Mouse (Mus musculus) erythroid progenitor cell, adult 5-6 weeks (primary cell): ENCODE data around the gene Tgoln1. TPM values are rescaled to one million over a fixed set of nuclear protein-coding genes. Genes with fewer than 3 reads are reported as not detected.

Source experiments
- ATAC-seq: replicated peaks from 2 replicates; pipeline ENCODE4 v1.8.0; 2016; ENCODE audit warnings: moderate number of reproducible peaks, mild to moderate bottlenecking, moderate TSS enrichment, inconsistent platforms; ENCODE audit not compliant: poor library complexity, low FRiP score, severe bottlenecking
- total RNA-seq, 2 experiments: library from RNA; stranded (forward) in 1 of 2; stranded (reverse) in 1 of 2; fragments of 150-400 nt in 1 of 2; fragments of 186-747, 209-891 nt in 1 of 2; gene quantifications; 2 replicates each; pipeline versions ENCODE4 v1.2.3 to v1.2.4; 2015 to 2017; ENCODE audit warnings: low replicate concordance in 2 of 2

Gene Tgoln1
- total RNA-seq, 2 experiments from 2014 or later: 14.7 to 21.9 TPM

DNA sequence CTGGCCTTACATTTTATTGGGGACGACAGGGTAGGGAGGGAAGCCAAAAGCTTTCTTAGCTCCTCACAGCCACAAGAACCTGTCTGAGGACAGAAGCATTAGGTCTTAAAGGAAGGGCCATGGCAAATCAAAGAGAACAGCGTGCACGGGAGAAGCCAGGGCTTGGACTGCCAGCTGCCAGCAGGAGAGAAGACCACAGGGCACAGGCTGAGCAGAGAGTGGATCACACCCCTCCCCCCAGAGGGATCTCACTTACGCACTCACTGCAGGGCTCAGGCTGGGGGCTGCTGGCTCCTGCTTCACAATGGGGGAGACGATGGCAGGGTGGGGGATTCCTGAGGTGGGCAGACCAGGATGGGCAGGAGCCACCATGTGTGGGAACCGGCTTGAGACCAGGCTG is 14.9 kb upstream of the Tgoln1 start:
- no peak for ATAC-seq

DNA sequence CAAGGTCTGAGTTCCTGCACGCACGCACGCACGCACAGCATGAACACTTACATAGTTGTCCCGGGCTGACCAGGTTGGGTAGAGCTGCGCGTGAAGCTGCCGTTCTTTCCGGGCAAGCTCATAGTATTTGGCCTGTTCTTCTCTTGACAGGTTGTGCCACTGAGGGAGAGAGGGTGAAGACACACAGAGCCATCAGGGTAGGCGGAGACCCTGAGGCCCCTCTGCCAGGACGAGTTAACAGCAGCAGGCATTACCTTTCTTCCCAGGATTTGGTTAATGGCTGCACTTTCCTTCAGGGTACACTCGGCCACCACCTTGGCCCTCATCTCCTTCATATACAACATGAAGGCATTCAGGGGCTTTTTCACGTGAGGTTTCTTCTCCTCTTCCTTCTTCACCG is 14.2 kb upstream of the Tgoln1 start:
- no peak for ATAC-seq

DNA sequence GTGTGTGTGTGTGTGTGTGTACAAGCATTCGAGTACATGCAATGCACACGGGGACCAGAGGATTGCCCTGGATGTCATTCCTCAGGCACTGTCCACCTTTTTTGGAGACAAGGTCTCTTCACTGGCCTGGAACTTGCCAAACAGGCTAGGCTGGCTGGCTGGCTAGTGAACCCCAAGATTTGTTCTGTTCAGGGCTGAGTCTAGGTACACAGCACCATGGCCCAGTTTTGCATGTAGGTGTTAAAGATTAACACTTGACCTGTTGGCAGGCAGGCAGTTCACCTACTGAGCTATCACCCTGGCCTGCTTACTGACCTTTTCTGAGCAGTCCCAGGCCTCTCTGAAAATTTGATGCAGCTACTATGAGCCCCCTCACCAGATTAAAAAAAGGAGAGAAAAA is 13.6 kb upstream of the Tgoln1 start:
- ATAC-seq: no peak

DNA sequence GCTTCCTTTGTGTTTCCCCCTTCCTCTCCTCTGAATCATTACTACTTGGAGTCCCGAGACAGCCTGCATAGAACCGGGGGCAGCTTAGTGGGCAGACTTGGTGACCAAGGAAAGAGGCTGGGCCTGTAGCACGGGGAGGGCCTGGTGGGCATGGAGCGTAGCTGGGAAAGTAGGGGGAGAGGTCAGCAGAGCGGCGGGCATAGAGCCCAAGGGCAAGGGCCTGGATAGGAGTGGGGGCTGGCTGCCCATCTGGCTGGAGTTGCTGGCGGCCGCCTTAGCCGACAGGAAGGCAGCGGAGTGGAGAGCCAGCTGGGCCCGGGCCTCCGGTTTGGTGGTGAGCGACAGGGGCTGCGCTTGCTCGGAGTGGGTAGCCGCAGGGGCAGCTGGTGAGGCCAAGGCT is 10.5 kb upstream of the Tgoln1 start:
- no peak for ATAC-seq

DNA sequence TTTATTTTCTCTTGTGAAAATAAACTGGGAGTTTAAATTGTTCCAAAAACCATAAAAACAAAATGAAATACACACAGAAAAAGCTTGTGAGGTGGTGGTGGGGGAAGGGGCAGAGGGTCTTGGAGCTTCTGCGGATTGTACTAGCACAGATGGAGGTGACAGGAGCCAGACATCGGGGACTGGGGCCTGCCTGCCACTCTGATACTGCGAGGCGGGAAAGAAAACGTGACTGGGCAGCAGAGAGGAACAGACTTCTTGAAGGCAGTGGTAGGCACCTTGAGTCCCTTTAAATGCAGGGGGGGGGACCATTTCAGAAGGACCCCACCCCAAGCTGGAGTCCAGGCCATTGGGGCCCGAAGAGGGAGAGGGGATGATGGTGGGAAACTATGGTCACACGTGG is 9.6 kb upstream of the Tgoln1 start:
- no peak for ATAC-seq

DNA sequence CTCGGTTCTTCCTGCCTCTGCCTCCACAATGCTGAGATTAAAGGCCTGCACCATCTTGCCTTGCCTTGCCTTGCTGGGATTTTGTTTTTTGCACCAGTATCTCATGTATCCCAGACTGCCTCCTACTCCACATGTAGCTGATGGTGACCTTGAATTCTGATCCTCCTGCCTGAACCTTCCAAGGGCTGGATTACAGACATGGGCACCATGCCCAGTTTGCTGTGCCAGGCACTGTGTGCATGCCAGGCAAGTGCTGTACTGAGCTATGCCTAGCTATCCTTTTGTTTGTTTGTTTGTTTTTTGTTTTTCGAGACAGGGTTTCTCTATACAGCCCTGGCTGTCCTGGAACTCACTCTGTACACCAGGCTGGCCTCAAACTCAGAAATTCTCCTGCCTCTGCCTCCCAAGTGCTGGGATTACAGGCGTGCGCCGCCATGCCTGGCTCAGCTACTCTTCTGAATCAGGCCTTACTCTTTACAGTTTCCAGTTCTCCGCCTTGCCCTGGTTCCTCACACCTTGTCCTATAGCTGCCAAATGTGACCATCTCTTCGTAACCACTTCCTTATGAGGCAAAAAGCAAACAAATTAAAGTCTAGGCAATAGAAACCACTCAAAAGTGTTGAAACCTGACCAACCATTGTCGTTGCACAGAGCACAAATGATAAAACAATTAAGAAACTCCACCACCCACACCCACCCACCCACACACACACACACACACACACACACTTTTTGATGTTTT is 7.0 kb upstream of the Tgoln1 start:
- ATAC-seq: no peak

DNA sequence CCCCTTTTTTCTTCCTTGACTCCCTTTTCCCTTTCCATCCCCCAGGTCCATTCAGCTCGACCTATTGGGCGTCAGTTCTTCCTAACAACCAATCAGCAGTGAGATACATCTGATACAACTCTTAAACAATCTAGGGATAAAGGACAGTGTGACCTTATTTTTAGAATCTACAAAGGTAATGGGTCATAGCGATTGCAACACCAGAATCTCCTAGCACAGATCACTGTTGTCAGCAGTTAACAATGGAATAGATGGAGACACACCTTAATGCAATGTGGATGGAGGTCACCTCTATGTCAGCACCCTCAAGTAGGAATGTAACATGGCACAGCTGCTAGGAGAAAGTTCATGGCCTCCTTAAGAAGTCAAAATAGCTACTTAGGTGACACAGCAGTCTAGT is 6.1 kb upstream of the Tgoln1 start:
- ATAC-seq: no peak

DNA sequence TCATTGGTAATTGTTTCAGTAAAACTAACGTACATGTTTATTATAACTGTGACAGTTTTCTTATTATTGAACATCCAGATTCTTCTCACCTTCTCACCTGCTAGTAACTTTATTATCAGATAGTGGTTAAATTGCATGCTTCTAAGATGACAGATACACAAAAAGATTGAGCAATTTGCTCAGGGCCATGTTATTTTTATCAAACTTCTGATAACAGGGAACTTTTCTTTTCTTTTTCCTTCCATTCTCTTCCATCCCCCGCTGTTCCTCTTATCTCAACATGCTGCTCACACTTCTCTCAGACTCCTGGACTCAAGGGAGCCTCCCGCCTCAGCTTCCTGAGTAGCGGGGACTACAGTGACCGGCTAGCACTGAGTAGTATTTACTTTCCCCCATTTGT is 4.1 kb upstream of the Tgoln1 start:
- no peak for ATAC-seq

DNA sequence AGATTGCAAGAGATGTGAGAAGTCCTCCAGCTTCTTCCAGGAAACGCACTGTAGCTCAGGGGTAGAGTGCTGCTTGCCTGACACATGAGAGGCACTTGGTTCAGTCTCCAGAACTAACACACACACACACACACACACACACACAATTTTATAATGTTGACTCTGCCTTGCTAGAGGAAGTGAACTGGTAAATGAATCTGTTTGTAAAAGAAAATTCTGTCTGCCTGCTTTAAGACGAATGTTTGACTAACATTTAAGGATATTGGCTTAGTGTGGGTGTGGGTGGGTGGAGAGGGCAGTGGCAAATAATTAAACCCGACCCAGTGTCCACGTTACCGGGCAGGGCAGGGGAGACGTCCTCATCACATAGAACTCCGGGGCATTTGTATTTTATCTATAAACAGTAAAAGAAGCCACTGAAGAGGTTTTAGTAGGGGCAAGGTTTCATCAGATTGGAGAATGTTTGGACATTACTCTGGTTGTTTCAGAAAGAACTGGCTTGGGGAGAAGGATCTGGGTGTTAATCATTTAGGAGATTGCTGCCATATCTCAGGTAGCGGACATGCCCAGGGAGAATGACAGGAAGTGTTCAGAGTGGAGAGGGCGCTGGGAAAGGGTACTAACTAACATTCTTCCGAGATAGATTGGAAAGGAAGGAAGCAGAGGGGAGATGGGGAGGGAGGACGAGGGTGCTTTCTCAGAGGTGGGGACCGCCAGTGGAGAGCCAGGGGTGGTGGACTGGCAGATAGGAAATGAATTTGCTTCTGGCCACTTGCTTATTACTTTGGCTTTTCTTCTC is 3.1 kb upstream of the Tgoln1 start:
- ATAC-seq: no peak

DNA sequence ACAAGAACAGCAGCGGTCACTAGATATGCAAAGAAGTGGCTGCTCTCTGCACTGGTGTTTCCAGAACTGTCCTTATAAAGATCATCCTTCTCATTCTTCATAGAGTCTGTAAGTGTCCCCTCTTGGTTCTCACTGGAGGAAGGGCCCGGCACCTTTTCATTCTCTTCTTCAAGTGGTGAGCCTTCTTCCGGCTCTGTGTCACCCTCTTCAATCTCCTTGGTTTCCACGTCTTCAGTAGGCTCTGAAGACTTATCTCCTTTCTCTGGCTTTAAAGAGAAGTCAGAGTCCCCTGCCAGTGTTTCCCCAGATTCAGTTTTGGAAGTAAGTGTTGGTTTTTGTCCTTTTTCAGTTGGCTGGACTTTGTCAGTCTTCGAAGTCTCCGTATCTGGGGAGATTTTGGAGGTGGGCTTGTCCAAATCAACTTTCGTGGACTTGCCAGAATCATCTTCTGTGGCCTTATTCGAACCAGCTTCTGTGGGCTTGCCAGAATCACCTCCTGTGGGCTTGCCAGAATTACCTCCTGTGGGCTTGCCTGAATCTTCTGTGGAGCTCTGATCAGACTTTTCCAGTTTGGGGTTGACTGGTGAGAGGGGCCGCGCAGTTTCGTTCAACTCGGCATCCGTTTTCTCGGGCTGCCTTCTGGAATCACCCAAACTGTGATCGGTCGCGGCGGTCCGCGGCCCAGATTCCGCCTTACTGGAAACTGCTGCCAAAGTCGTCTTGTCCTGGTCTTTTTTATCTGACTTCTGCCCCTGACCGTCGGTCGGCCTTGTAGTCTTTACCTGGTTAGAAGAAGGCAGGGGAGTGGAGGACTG is 1.0 kb downstream of the Tgoln1 start:
- ATAC-seq: peak; percentile 21

DNA sequence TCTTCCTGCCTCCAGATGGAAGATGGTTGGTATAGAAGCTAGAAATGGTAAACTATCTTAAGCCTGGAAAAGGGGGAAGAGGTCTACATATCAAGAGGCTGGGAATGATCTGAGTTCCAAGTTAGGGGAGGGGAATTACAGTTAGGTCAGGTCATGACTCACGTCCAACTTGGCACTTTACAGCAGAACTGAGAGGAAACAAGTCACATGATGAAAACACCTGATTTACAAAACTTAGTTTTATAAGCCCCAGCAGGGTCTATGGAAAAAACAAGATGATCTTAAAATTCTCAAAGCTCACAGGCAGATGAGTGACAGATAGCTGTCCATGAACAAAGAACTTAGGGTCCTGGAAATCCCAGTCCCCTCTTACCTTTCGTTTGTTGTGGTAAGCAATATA is 1.6 kb downstream of the Tgoln1 start:
- ATAC-seq: no peak

DNA sequence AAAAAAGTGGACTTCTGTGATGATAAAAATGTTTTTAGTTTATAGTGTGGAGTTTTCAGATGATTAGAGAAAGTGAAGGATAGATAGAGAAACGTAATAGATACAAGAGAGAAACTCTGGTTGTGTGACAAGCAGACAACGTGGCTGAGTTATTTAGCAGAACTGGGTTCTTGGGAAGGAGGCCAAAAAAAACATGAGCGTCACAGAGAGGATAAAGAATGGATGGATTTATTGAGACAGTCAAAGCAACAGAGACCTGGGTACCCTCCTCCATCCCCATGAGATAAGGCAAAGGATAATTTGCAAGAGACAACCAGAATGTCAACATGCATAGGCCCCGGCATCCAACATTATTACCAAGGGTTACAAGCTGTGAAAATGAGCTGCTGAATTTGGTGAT is 6.5 kb downstream of the Tgoln1 start:
- ATAC-seq: no peak

DNA sequence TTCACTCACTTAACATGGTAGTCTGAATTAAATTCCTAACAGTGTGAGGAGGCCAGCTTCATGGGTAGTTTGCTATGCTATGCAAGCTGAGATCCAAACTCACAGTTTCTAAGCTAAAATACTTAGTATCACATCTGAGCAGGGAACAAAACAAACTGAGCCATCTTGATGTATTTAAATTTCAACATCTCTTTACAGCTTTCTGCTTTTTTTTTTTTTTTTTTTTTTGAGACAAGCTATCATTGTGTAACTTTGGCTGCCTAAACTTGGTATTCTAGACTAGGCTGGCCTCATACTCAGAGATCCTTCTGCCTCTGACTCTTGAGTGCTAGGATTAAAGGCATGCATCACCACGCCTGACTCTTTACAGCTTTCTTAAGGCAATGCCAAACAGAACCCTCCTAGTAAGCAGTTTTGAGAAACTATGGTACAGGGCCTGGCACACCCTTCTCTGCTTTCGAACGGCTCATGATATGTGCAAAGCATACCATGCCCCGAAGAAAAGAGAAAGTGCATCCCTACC is 8.1 kb downstream of the Tgoln1 start:
- ATAC-seq: no peak

DNA sequence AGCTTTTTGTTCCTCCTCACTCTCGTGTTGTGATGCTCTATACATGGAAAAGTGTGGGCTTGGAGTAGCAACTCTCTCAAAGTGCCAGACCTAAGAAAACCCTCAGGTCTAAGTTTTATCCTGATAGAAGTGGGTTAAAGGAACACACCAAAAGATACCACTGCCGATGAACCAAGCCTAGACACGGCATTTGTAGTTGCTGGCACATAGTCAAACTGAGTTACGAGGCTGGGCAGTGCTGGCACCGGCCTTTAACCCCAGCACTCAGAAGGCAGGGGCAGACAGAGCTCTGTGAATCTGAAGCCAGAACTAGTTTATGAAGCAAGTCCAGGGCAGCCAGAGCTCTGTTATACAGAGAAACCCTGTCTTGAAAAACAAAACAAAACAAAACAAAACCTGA is 9.1 kb downstream of the Tgoln1 start:
- ATAC-seq: no peak

DNA sequence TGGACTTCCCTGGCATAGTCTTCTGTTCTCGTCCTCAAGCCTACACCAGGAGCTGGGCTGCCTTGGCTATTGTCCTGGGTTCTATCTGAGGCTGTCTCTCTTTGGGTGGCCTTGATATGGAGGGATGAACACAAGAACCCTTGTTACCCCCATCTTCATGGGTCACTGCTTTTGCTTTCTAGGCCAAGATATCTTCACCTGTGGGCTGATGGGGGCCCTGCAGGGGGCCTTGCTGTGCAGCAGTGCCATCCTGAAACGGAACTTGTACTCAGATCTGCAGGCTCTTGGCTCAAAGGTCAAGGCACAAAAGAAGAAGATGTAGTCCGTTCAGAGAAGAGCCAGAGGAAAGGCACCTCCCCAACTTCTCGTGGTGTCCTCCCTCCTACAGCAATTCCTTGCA is 9.7 kb downstream of the Tgoln1 start:
- ATAC-seq: no peak

DNA sequence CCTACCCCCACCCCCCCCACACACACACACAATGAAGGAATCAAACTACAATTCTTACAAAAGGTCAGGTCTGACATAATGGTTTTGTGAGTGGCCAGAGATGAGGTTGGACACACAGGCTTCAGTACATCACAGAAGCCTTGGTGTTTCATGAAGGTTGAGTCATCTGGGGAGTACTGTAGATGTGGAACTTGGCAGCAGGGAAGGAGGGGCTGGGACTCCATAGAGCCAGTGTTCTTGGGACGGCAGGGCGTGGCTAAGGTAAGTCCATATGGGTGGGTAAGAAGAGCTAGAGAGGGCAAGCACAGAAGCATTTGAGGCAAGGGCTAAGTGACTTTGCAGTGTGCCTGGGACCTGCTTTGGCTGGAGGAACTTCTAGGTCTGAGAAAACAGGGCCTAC is 12.7 kb downstream of the Tgoln1 start:
- ATAC-seq: no peak

DNA sequence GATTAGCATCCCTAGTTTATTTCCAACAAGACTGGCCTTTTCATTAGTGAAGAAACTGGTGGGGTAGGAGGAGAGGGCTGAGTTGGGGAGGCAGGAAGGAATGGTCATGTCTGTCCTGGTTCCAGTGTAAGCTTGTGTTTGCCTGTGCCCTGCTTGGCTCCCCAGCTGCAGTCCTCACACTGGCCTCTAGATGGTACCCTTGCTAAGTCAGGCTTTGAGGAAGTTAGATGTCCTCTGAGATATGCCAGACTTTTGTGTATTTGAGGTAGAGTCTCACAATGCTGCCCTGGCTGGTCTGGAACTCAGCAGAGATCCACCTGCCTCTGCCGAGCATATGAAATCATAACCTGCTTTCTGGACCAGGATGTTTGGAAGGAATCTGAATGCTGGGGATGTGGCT is 15.1 kb downstream of the Tgoln1 start:
- 0 out of 2 replicates have a peak, but pooled peaks have one; percentile 46 for ATAC-seq

DNA sequence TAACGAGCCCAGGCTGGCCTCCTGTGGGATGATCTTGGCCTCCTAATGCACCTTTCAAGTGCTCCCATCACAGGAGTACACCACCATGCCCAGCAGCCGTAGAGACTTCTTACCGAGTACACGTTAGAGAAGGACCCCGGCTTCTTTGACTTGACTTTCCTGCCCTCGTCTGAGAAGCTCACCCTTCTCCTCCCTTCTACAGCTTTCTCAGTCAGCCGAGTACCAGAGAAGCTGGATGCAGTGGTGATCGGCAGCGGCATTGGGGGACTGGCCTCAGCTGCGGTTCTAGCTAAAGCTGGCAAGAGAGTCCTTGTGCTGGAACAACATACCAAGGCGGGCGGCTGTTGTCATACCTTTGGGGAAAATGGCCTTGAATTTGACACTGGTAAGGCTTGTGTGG is 16.0 kb downstream of the Tgoln1 start:
- ATAC-seq: no peak

DNA sequence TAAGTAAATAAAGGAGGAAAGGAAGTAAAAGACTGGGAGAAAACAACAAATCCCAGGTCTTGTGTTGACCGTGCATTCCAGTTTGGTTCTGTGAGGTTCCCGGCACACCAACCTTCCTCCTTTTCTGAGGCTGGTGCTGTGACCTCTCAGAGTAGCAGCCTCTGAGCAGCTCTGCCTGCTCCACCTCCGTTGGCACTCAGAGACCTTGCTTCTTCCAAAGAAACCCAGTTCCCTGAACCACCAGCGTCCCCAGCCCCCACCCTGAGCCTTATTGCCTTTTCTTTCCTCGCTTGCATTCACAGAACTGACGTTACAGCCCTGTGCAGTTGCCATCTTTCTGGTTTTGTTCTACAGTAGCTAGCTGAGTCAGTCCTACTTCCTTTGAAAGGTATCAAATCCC is 16.6 kb downstream of the Tgoln1 start:
- ATAC-seq: no peak

DNA sequence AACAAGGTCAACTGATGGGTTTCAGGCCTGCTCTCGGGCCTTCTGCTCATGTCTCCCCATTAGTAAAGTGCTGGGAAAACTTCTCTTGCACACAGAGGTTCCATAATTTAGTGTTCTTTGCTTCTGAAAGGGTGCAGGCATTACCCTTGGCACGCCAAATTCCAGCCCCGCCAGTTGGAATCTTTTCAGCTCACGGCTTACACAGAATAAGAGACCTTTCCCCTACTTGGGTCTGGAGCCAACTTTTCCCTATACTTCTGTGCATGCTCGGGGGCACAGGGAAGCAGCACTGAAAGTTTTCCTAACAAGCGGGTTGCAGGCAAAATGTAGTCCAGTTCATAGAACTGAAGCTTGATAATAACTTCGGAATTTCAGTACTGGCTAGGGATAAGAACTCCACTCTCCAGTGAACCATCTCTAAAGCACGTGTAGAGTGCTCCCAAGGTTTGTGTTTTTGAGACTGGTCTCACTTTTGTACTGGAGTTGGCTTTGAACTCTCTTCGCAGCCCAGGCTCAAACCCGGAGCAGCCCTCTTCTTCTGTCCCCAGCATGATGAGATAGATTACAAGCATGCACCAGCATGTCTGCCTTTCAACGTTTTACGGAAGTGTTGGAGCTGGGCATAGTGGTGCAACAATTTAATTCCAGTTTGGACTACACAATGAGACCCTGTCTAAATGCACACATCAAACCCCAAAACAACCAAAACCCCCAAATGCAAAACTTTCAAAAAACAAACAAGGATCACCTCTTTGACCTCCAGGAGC is 17.8 kb downstream of the Tgoln1 start:
- no peak; the same call in 1 of the 2 replicates for ATAC-seq
